Mouse (Mus musculus): ENCODE data around the gene Pfkfb3. TPM values are rescaled to one million over a fixed set of nuclear protein-coding genes. Genes with fewer than 3 reads are reported as not detected.

The Pfkfb3 gene
- 14.1 and 18.4 TPM in 2 replicates for polyA plus RNA-seq (2014; fragmentation: Nextera tagmentation; extraction: Ambion mirVana)

- Histone ChIP-seq H3K9ac (ENCODE audit: low read length) (peak within 1 kb of the TSS; percentile 56), H3K27me3 (ENCODE audit: control insufficient read depth, insufficient read depth, low read length) (peaks cover 18% of the 10 kb centered on the region), H3K4me3 (ENCODE audit: low read depth, low read length) (peak within 1 kb of the TSS; percentile 49), H3K9me3 (ENCODE audit: control insufficient read depth, low read length) (no peaks in the 10 kb centered on the region), H3K36me3 (ENCODE audit: control insufficient read depth, insufficient read depth, low read length) (no peaks in the 10 kb centered on the region), H3K27ac (ENCODE audit: low read depth, low read length) (no peak within 1 kb of the TSS), H3K4me2 (ENCODE audit: low read depth, low read length, severe bottlenecking) (peak within 1 kb of the TSS; percentile 98), H3K4me1 (replicated peaks; ENCODE audit: control insufficient read depth, insufficient read depth, low read length) (peaks cover 15% of the 10 kb centered on the region; the same call in 1 of the 2 replicates)
- DNase-seq (ENCODE audit: low spot score) = peak; percentile 79
- 2% methylated on average over 46 of the region's 67 CpGs for WGBS
- ATAC-seq (replicated peaks; ENCODE audit: low FRiP score) = peak; percentile 76
These were observed at the start of gene Pfkfb3 for GRCm38 (mm10) chr2:11553471-11554400. Pfkfb3 (minus strand) TSS chr2:11554077.

GRCm38 (mm10) chr2:11602506-11603489 is 48.9 kb upstream of the Pfkfb3 start:
- Histone ChIP-seq H3K9ac (ENCODE audit: low read length) (peak overlapping the region; percentile 97), H3K4me1 (replicated peaks; ENCODE audit: control insufficient read depth, insufficient read depth, low read length) (peaks cover 5% of the 10 kb centered on the region; the same call in 1 of the 2 replicates), H3K4me3 (ENCODE audit: low read depth, low read length) (peak overlapping the region; percentile 95), H3K9me3 (ENCODE audit: control insufficient read depth, low read length) (no peaks in the 10 kb centered on the region), H3K27me3 (ENCODE audit: control insufficient read depth, insufficient read depth, low read length) (no peaks in the 10 kb centered on the region), H3K4me2 (ENCODE audit: low read depth, low read length, severe bottlenecking) (peak overlapping the region; percentile 69), H3K27ac (ENCODE audit: low read depth, low read length) (no peak overlapping the region), H3K36me3 (ENCODE audit: control insufficient read depth, insufficient read depth, low read length) (peaks cover 4% of the 10 kb centered on the region; the same call in 1 of the 2 replicates)
- WGBS = under 1% methylated on average over 61 of the region's 78 CpGs
- DNase-seq (ENCODE audit: low spot score) (peak; percentile 97), ATAC-seq (replicated peaks; ENCODE audit: low FRiP score) (peak; percentile 99)

GRCm38 (mm10) chr2:11601795-11602194 is 47.9 kb upstream of the Pfkfb3 start:
- peaks cover 14% of the 10 kb centered on the region; the same call in 1 of the 2 replicates for H3K36me3 ChIP-seq (ENCODE audit: control insufficient read depth, insufficient read depth, low read length)
- peak overlapping the region; percentile 97 for H3K9ac ChIP-seq (ENCODE audit: low read length)
- peak overlapping the region; percentile 95 for H3K4me3 ChIP-seq (ENCODE audit: low read depth, low read length)
- H3K4me1 ChIP-seq (replicated peaks; ENCODE audit: control insufficient read depth, insufficient read depth, low read length) = peaks cover 5% of the 10 kb centered on the region; the same call in 1 of the 2 replicates
- WGBS = 90% methylated on average over 6 of the region's 6 CpGs
- ATAC-seq (replicated peaks; ENCODE audit: low FRiP score) (no peak), DNase-seq (ENCODE audit: low spot score) (no peak)
- no peak overlapping the region for H3K27ac ChIP-seq (ENCODE audit: low read depth, low read length)
- H3K4me2 ChIP-seq (ENCODE audit: low read depth, low read length, severe bottlenecking) = peak overlapping the region; percentile 69
- H3K27me3 ChIP-seq (ENCODE audit: control insufficient read depth, insufficient read depth, low read length) = no peaks in the 10 kb centered on the region
- no peaks in the 10 kb centered on the region for H3K9me3 ChIP-seq (ENCODE audit: control insufficient read depth, low read length)

GRCm38 (mm10) chr2:11597906-11598305 is 44.0 kb upstream of the Pfkfb3 start:
- no peak overlapping the region for H3K4me3 ChIP-seq (ENCODE audit: low read depth, low read length)

GRCm38 (mm10) chr2:11596690-11597089 is 42.8 kb upstream of the Pfkfb3 start:
- Histone ChIP-seq H3K4me3 (ENCODE audit: low read depth, low read length) (no peak overlapping the region), H3K4me2 (ENCODE audit: low read depth, low read length, severe bottlenecking) (no peak overlapping the region), H3K27me3 (ENCODE audit: control insufficient read depth, insufficient read depth, low read length) (no peaks in the 10 kb centered on the region), H3K27ac (ENCODE audit: low read depth, low read length) (no peak overlapping the region), H3K9ac (ENCODE audit: low read length) (no peak overlapping the region), H3K4me1 (replicated peaks; ENCODE audit: control insufficient read depth, insufficient read depth, low read length) (peaks cover under 1% of the 10 kb centered on the region; the same call in 1 of the 2 replicates), H3K36me3 (ENCODE audit: control insufficient read depth, insufficient read depth, low read length) (peaks cover 26% of the 10 kb centered on the region; the same call in 1 of the 2 replicates), H3K9me3 (ENCODE audit: control insufficient read depth, low read length) (no peaks in the 10 kb centered on the region)
- 90% methylated on average over 2 of the region's 2 CpGs for WGBS
- ATAC-seq (replicated peaks; ENCODE audit: low FRiP score) = no peak
- DNase-seq (ENCODE audit: low spot score) = no peak

More at GRCm38 (mm10) chr2:11597906-11598305, 44.0 kb upstream of the Pfkfb3 start:
- ATAC-seq (replicated peaks; ENCODE audit: low FRiP score) (no peak), DNase-seq (ENCODE audit: low spot score) (no peak)
- H3K27ac ChIP-seq (ENCODE audit: low read depth, low read length) = no peak overlapping the region
- H3K9ac ChIP-seq (ENCODE audit: low read length) = no peak overlapping the region
- 97% methylated on average over 7 of the region's 7 CpGs for WGBS
- no peaks in the 10 kb centered on the region for H3K9me3 ChIP-seq (ENCODE audit: control insufficient read depth, low read length)
- H3K4me1 ChIP-seq (replicated peaks; ENCODE audit: control insufficient read depth, insufficient read depth, low read length) = peaks cover 5% of the 10 kb centered on the region; the same call in 1 of the 2 replicates
- peaks cover 26% of the 10 kb centered on the region; the same call in 1 of the 2 replicates for H3K36me3 ChIP-seq (ENCODE audit: control insufficient read depth, insufficient read depth, low read length)
- no peak overlapping the region for H3K4me2 ChIP-seq (ENCODE audit: low read depth, low read length, severe bottlenecking)
- no peaks in the 10 kb centered on the region for H3K27me3 ChIP-seq (ENCODE audit: control insufficient read depth, insufficient read depth, low read length)

- ATAC-seq (replicated peaks; ENCODE audit: low FRiP score) = no peak
- Histone ChIP-seq H3K9me3 (ENCODE audit: control insufficient read depth, low read length) (no peaks in the 10 kb centered on the region), H3K9ac (ENCODE audit: low read length) (no peak overlapping the region), H3K27me3 (ENCODE audit: control insufficient read depth, insufficient read depth, low read length) (no peaks in the 10 kb centered on the region), H3K36me3 (ENCODE audit: control insufficient read depth, insufficient read depth, low read length) (peaks cover 11% of the 10 kb centered on the region), H3K4me1 (replicated peaks; ENCODE audit: control insufficient read depth, insufficient read depth, low read length) (no peaks in the 10 kb centered on the region), H3K27ac (ENCODE audit: low read depth, low read length) (no peak overlapping the region), H3K4me2 (ENCODE audit: low read depth, low read length, severe bottlenecking) (no peak overlapping the region), H3K4me3 (ENCODE audit: low read depth, low read length) (no peak overlapping the region)
- DNase-seq (ENCODE audit: low spot score) = no peak
- WGBS = 92% methylated on average over 4 of the region's 4 CpGs
These were observed 34.1 kb upstream of the Pfkfb3 start for GRCm38 (mm10) chr2:11587996-11588395.

- no peaks in the 10 kb centered on the region; the same call in 1 of the 2 replicates for H3K36me3 ChIP-seq (ENCODE audit: control insufficient read depth, insufficient read depth, low read length)
- no peaks in the 10 kb centered on the region for H3K27me3 ChIP-seq (ENCODE audit: control insufficient read depth, insufficient read depth, low read length)
- no peak overlapping the region for H3K9ac ChIP-seq (ENCODE audit: low read length)
- ATAC-seq (replicated peaks; ENCODE audit: low FRiP score) (no peak), DNase-seq (ENCODE audit: low spot score) (no peak)
- no peak overlapping the region for H3K27ac ChIP-seq (ENCODE audit: low read depth, low read length)
- 91% methylated on average over 4 of the region's 4 CpGs for WGBS
- H3K4me1 ChIP-seq (replicated peaks; ENCODE audit: control insufficient read depth, insufficient read depth, low read length) = no peaks in the 10 kb centered on the region
- H3K4me3 ChIP-seq (ENCODE audit: low read depth, low read length) = no peak overlapping the region
- H3K4me2 ChIP-seq (ENCODE audit: low read depth, low read length, severe bottlenecking) = no peak overlapping the region
- no peaks in the 10 kb centered on the region for H3K9me3 ChIP-seq (ENCODE audit: control insufficient read depth, low read length)
These were observed 25.5 kb upstream of the Pfkfb3 start for GRCm38 (mm10) chr2:11579399-11579798.

- Histone ChIP-seq H3K9ac (ENCODE audit: low read length) (no peak overlapping the region), H3K4me1 (replicated peaks; ENCODE audit: control insufficient read depth, insufficient read depth, low read length) (no peaks in the 10 kb centered on the region), H3K27me3 (ENCODE audit: control insufficient read depth, insufficient read depth, low read length) (no peaks in the 10 kb centered on the region), H3K27ac (ENCODE audit: low read depth, low read length) (no peak overlapping the region), H3K4me3 (ENCODE audit: low read depth, low read length) (no peak overlapping the region), H3K36me3 (ENCODE audit: control insufficient read depth, insufficient read depth, low read length) (no peaks in the 10 kb centered on the region; the same call in 1 of the 2 replicates), H3K4me2 (ENCODE audit: low read depth, low read length, severe bottlenecking) (no peak overlapping the region), H3K9me3 (ENCODE audit: control insufficient read depth, low read length) (no peaks in the 10 kb centered on the region)
- WGBS = 91% methylated on average over 6 of the region's 6 CpGs
- ATAC-seq (replicated peaks; ENCODE audit: low FRiP score) (no peak), DNase-seq (ENCODE audit: low spot score) (no peak)
These were observed 24.3 kb upstream of the Pfkfb3 start for GRCm38 (mm10) chr2:11578187-11578586.
